Mouse (Mus musculus) ovary, postnatal 14 days (tissue): ENCODE data around the gene Rab11b.

Experiments used
- DNase-seq: peaks from one replicate; pipeline ENCODE4 v3.0.0; 2022; ENCODE audit warnings: low spot score

The Rab11b gene

GRCm38 (mm10) chr17:33717246-33717645, 43.1 kb downstream of the Rab11b start:
- no peak for DNase-seq

GRCm38 (mm10) chr17:33714779-33715178, 45.6 kb downstream of the Rab11b start:
- DNase-seq: no peak

GRCm38 (mm10) chr17:33713271-33713670, 47.1 kb downstream of the Rab11b start:
- DNase-seq: no peak

- no peak for DNase-seq
Observed at GRCm38 (mm10) chr17:33709834-33710233, 50.5 kb downstream of the Rab11b start.

- no peak for DNase-seq
Observed at GRCm38 (mm10) chr17:33703091-33703490, 57.2 kb downstream of the Rab11b start.

GRCm38 (mm10) chr17:33702178-33702577, 58.2 kb downstream of the Rab11b start:
- no peak for DNase-seq

GRCm38 (mm10) chr17:33695471-33695870, 64.9 kb downstream of the Rab11b start:
- no peak for DNase-seq
